Mouse (Mus musculus): ENCODE measurements around the gene Nanos1. TPM values are rescaled to one million over a fixed set of nuclear protein-coding genes. Genes with fewer than 3 reads are reported as not detected.

Gene Nanos1
- polyA plus RNA-seq (2011; ENCODE audit: insufficient read length, low read depth, missing spikeins) = 3.5 and 4.1 TPM in 2 replicates

- peaks cover 2% of the 10 kb centered on the region for H3K4me1 ChIP-seq (ENCODE audit: control insufficient read depth, insufficient read depth, low read length)
- TF ChIP-seq POLR2A (IDR thresholded peaks at IDR 0.05; ENCODE audit: low read depth, low read length) (0 out of 2 replicates have a peak, but pooled peaks have one; percentile 60), CTCF (IDR thresholded peaks at IDR 0.05; ENCODE audit: borderline replicate concordance, insufficient read depth, low read length) (no peak)
- no peak within 1 kb of the TSS for H3K27ac ChIP-seq (ENCODE audit: insufficient read depth, low read length)
- peak within 1 kb of the TSS; percentile 45 for H3K4me3 ChIP-seq (ENCODE audit: insufficient read depth, low read length)
Measured at GRCm38 (mm10) chr19:60755438-60756191, at the start of gene Nanos1. Gene Nanos1, plus strand, starts transcription at chr19:60755987.

GRCm38 (mm10) chr19:60709193-60709900 lies 46.4 kb upstream of the Nanos1 start:
- no peak overlapping the region for H3K27ac ChIP-seq (ENCODE audit: insufficient read depth, low read length)
- H3K4me1 ChIP-seq (ENCODE audit: control insufficient read depth, insufficient read depth, low read length) = no peaks in the 10 kb centered on the region
- H3K4me3 ChIP-seq (ENCODE audit: insufficient read depth, low read length) = no peak overlapping the region
- TF ChIP-seq POLR2A (IDR thresholded peaks at IDR 0.05; ENCODE audit: low read depth, low read length) (no peak), CTCF (IDR thresholded peaks at IDR 0.05; ENCODE audit: borderline replicate concordance, insufficient read depth, low read length) (no peak)

GRCm38 (mm10) chr19:60710196-60710595 lies 45.6 kb upstream of the Nanos1 start:
- Histone ChIP-seq H3K27ac (ENCODE audit: insufficient read depth, low read length) (no peak overlapping the region), H3K4me1 (ENCODE audit: control insufficient read depth, insufficient read depth, low read length) (no peaks in the 10 kb centered on the region), H3K4me3 (ENCODE audit: insufficient read depth, low read length) (no peak overlapping the region)
- no peak for TF ChIP-seq CTCF (IDR thresholded peaks at IDR 0.05; ENCODE audit: borderline replicate concordance, insufficient read depth, low read length)
- no peak for TF ChIP-seq POLR2A (IDR thresholded peaks at IDR 0.05; ENCODE audit: low read depth, low read length)

GRCm38 (mm10) chr19:60712577-60712976 lies 43.2 kb upstream of the Nanos1 start:
- Histone ChIP-seq H3K27ac (ENCODE audit: insufficient read depth, low read length) (no peak overlapping the region), H3K4me1 (ENCODE audit: control insufficient read depth, insufficient read depth, low read length) (no peaks in the 10 kb centered on the region), H3K4me3 (ENCODE audit: insufficient read depth, low read length) (no peak overlapping the region)
- no peak for TF ChIP-seq POLR2A (IDR thresholded peaks at IDR 0.05; ENCODE audit: low read depth, low read length)
- no peak for TF ChIP-seq CTCF (IDR thresholded peaks at IDR 0.05; ENCODE audit: borderline replicate concordance, insufficient read depth, low read length)

- Histone ChIP-seq H3K4me1 (ENCODE audit: control insufficient read depth, insufficient read depth, low read length) (no peaks in the 10 kb centered on the region), H3K27ac (ENCODE audit: insufficient read depth, low read length) (no peak overlapping the region), H3K4me3 (ENCODE audit: insufficient read depth, low read length) (no peak overlapping the region)
- TF ChIP-seq POLR2A (IDR thresholded peaks at IDR 0.05; ENCODE audit: low read depth, low read length) (no peak), CTCF (IDR thresholded peaks at IDR 0.05; ENCODE audit: borderline replicate concordance, insufficient read depth, low read length) (no peak)
Measured at GRCm38 (mm10) chr19:60716381-60716780, 39.4 kb upstream of the Nanos1 start.

GRCm38 (mm10) chr19:60730281-60730852 lies 25.4 kb upstream of the Nanos1 start:
- Histone ChIP-seq H3K27ac (ENCODE audit: insufficient read depth, low read length) (no peak overlapping the region), H3K4me1 (ENCODE audit: control insufficient read depth, insufficient read depth, low read length) (no peaks in the 10 kb centered on the region), H3K4me3 (ENCODE audit: insufficient read depth, low read length) (no peak overlapping the region)
- TF ChIP-seq POLR2A (IDR thresholded peaks at IDR 0.05; ENCODE audit: low read depth, low read length) (no peak), CTCF (IDR thresholded peaks at IDR 0.05; ENCODE audit: borderline replicate concordance, insufficient read depth, low read length) (peak; percentile 61)

DNA sequence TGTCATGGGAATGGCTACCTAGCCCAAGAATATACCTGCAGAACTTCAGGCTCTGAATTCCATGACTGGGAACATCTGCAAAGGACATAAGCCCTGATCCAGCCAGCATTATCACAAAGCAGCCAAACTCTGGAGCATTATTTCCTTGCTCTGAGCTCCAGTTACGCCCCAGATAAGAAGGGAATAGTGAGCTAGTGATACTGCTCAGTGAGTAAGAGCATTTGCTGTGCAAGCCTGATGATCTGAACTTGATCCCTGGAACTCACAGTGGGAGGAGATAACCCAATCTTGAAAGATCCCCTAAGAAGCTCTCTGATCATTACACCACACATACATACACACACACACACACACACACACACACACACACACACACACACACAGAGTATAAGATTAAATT lies 24.5 kb upstream of the Nanos1 start:
- no peak for TF ChIP-seq CTCF (IDR thresholded peaks at IDR 0.05; ENCODE audit: borderline replicate concordance, insufficient read depth, low read length)
- TF ChIP-seq POLR2A (IDR thresholded peaks at IDR 0.05; ENCODE audit: low read depth, low read length) = no peak
- no peak overlapping the region for H3K27ac ChIP-seq (ENCODE audit: insufficient read depth, low read length)
- H3K4me1 ChIP-seq (ENCODE audit: control insufficient read depth, insufficient read depth, low read length) = no peaks in the 10 kb centered on the region
- H3K4me3 ChIP-seq (ENCODE audit: insufficient read depth, low read length) = no peak overlapping the region

- no peaks in the 10 kb centered on the region for H3K4me1 ChIP-seq (ENCODE audit: control insufficient read depth, insufficient read depth, low read length)
- no peak overlapping the region for H3K27ac ChIP-seq (ENCODE audit: insufficient read depth, low read length)
- H3K4me3 ChIP-seq (ENCODE audit: insufficient read depth, low read length) = no peak overlapping the region
- no peak for TF ChIP-seq CTCF (IDR thresholded peaks at IDR 0.05; ENCODE audit: borderline replicate concordance, insufficient read depth, low read length)
Measured at GRCm38 (mm10) chr19:60731966-60732365, 23.8 kb upstream of the Nanos1 start.

GRCm38 (mm10) chr19:60740560-60740959 lies 15.2 kb upstream of the Nanos1 start:
- TF ChIP-seq POLR2A (IDR thresholded peaks at IDR 0.05; ENCODE audit: low read depth, low read length) = no peak
- no peak for TF ChIP-seq CTCF (IDR thresholded peaks at IDR 0.05; ENCODE audit: borderline replicate concordance, insufficient read depth, low read length)
- no peak overlapping the region for H3K27ac ChIP-seq (ENCODE audit: insufficient read depth, low read length)

More at GRCm38 (mm10) chr19:60740560-60740959, 15.2 kb upstream of the Nanos1 start:
- Histone ChIP-seq H3K4me3 (ENCODE audit: insufficient read depth, low read length) (no peak overlapping the region), H3K4me1 (ENCODE audit: control insufficient read depth, insufficient read depth, low read length) (no peaks in the 10 kb centered on the region)
